Mouse (Mus musculus): ENCODE data around the gene Tmem92. TPM values are rescaled to one million over a fixed set of nuclear protein-coding genes. Genes with fewer than 3 reads are reported as not detected.

The Tmem92 gene
- total and polyA plus RNA-seq, 3 experiments: not detected

- DNase-seq: no peak
These were observed 54.0 kb downstream of the Tmem92 start for GRCm38 (mm10) chr11:94728545-94728944.

GRCm38 (mm10) chr11:94727306-94727705, 55.2 kb downstream of the Tmem92 start:
- DNase-seq: no peak

Other genes starting within 250 kb of the Tmem92 start
- gene Rsad1, start 233.4 kb downstream of the Tmem92 start, total RNA-seq (2021): 10 to 100 TPM in 1 of 2 experiments, 1 to 10 TPM in 1; 8.4 to 13.4 TPM
- 25.8 and 27.0 TPM in 2 replicates for gene Rsad1, start 233.4 kb downstream of the Tmem92 start, polyA plus RNA-seq (2012; rRNA removed)
- not detected for gene Chad, start 217.7 kb downstream of the Tmem92 start, total RNA-seq (2021)
- 0.06 and 0.13 TPM in 2 replicates for gene Chad, start 217.7 kb downstream of the Tmem92 start, polyA plus RNA-seq (2012; rRNA removed)
- 100 to 1,000 TPM; 146 to 155 TPM for gene Acsf2, start 180.8 kb downstream of the Tmem92 start, total RNA-seq (2021)
- gene Acsf2, start 180.8 kb downstream of the Tmem92 start, polyA plus RNA-seq (2012; rRNA removed): 149 and 167 TPM in 2 replicates
- gene Lrrc59, start 152.9 kb downstream of the Tmem92 start, total RNA-seq (2021): 100 to 1,000 TPM; 119 to 128 TPM
- gene Lrrc59, start 152.9 kb downstream of the Tmem92 start, polyA plus RNA-seq (2012; rRNA removed): 51.9 and 66.4 TPM in 2 replicates
- gene Mrpl27, start 128.9 kb downstream of the Tmem92 start, total RNA-seq (2021): 10 to 100 TPM; 78.0 to 91.6 TPM
- gene Mrpl27, start 128.9 kb downstream of the Tmem92 start, polyA plus RNA-seq (2012; rRNA removed): 12.3 and 14.2 TPM in 2 replicates
- gene Eme1, start 128.7 kb downstream of the Tmem92 start, total RNA-seq (2021): under 1 TPM; 0.29 to 0.31 TPM
- 0.18 and 0.21 TPM in 2 replicates for gene Eme1, start 128.7 kb downstream of the Tmem92 start, polyA plus RNA-seq (2012; rRNA removed)
- gene Xylt2, start 105.2 kb downstream of the Tmem92 start, total RNA-seq (2021): 10 to 100 TPM; 11.5 to 19.0 TPM
- 51.7 and 60.4 TPM in 2 replicates for gene Xylt2, start 105.2 kb downstream of the Tmem92 start, polyA plus RNA-seq (2012; rRNA removed)
- not detected for gene Gm11541, start 78.2 kb downstream of the Tmem92 start, total RNA-seq (2021)
- gene Gm11541, start 78.2 kb downstream of the Tmem92 start, polyA plus RNA-seq (2012; rRNA removed): not detected in 2 replicates
- gene Cdc34b, start 40.9 kb downstream of the Tmem92 start, total RNA-seq (2021): under 1 TPM; 0.31 to 0.40 TPM
- 0.10 and 0.55 TPM in 2 replicates for gene Cdc34b, start 40.9 kb downstream of the Tmem92 start, polyA plus RNA-seq (2012; rRNA removed)
- gene Col1a1, start 153.5 kb upstream of the Tmem92 start, total RNA-seq (2021): 10 to 100 TPM; 34.5 to 82.8 TPM
- 40.1 and 42.9 TPM in 2 replicates for gene Col1a1, start 153.5 kb upstream of the Tmem92 start, polyA plus RNA-seq (2012; rRNA removed)
- gene Hils1, start 184.9 kb upstream of the Tmem92 start, total RNA-seq (2021): not detected
- gene Hils1, start 184.9 kb upstream of the Tmem92 start, polyA plus RNA-seq (2012; rRNA removed): not detected in 2 replicates
- gene Sgca, start 193.6 kb upstream of the Tmem92 start, total RNA-seq (2021): not detected
- gene Sgca, start 193.6 kb upstream of the Tmem92 start, polyA plus RNA-seq (2012; rRNA removed): 0.79 and 0.95 TPM in 2 replicates
- 100 to 1,000 TPM; 101 to 148 TPM for gene Ppp1r9b, start 208.3 kb upstream of the Tmem92 start, total RNA-seq (2021)
- gene Ppp1r9b, start 208.3 kb upstream of the Tmem92 start, polyA plus RNA-seq (2012; rRNA removed): 61.6 and 64.6 TPM in 2 replicates
- gene Samd14, start 227.2 kb upstream of the Tmem92 start, total RNA-seq (2021): 1 to 10 TPM; 2.5 to 4.5 TPM
- gene Samd14, start 227.2 kb upstream of the Tmem92 start, polyA plus RNA-seq (2012; rRNA removed): 12.9 and 13.5 TPM in 2 replicates

All from adrenal gland, adult 2 months (tissue).